Mouse (Mus musculus) forebrain, embryonic 13.5 days (tissue): ENCODE data around the gene Ttc14. TPM values are rescaled to one million over a fixed set of nuclear protein-coding genes. Genes with fewer than 3 reads are reported as not detected.

Experiments used
- ATAC-seq: fragments of 200-750 bp; cut with Nextera tagmentation; 2 replicates; pipeline ENCODE4 v1.8.0; 2017
- H3K27ac ChIP-seq: fragments of 300-500 bp; sonication (generic); 2 replicates; pipeline ENCODE4 v1.5.1; 2015; ENCODE audit warnings: inconsistent platforms, mild to moderate bottlenecking, moderate library complexity
- H3K27me3 ChIP-seq: fragments of 300-500 bp; sonication (generic); 2 replicates; pipeline ENCODE4 v1.6.1; 2015; ENCODE audit warnings: mild to moderate bottlenecking, inconsistent platforms
- H3K36me3 ChIP-seq: fragments of 300-500 bp; sonication (generic); 2 replicates; pipeline ENCODE4 v1.6.1; 2015; ENCODE audit warnings: mild to moderate bottlenecking, inconsistent platforms; ENCODE audit not compliant: poor library complexity, severe bottlenecking
- H3K4me1 ChIP-seq: fragments of 300-500 bp; sonication (generic); 2 replicates; pipeline ENCODE4 v1.6.1; 2015; ENCODE audit warnings: inconsistent platforms
- H3K4me2 ChIP-seq: fragments of 300-500 bp; sonication (generic); 2 replicates; pipeline ENCODE4 v1.6.1; 2015; ENCODE audit warnings: inconsistent platforms, mild to moderate bottlenecking, moderate library complexity
- H3K4me3 ChIP-seq: fragments of 300-500 bp; sonication (generic); 2 replicates; pipeline ENCODE4 v1.5.1; 2015; ENCODE audit warnings: mild to moderate bottlenecking, inconsistent platforms
- H3K9ac ChIP-seq: fragments of 300-500 bp; sonication (generic); 2 replicates; pipeline ENCODE4 v1.6.1; 2015; ENCODE audit warnings: mild to moderate bottlenecking, inconsistent platforms
- H3K9me3 ChIP-seq: fragments of 300-500 bp; sonication (generic); replicated peaks from 2 replicates; pipeline ENCODE4 v1.6.1; 2016; ENCODE audit warnings: inconsistent platforms
- WGBS: fragments of 180-500 bp; shearing (Covaris S2); methylation state at CpG from one replicate; pipeline ENCODE4 v1.1.7; 2015; 5-methylcytosine and 5-hydroxymethylcytosine counted together
- polyA plus RNA-seq: library from polyadenylated mRNA; unstranded; fragments of >200 nt; fragmentation: Nextera tagmentation; extraction: Ambion mirVana; gene quantifications from 2 replicates; pipeline ENCODE4 v1.2.1, GENCODE M21; 2015

The Ttc14 gene
- 68.3 and 69.4 TPM in 2 replicates for polyA plus RNA-seq

DNA sequence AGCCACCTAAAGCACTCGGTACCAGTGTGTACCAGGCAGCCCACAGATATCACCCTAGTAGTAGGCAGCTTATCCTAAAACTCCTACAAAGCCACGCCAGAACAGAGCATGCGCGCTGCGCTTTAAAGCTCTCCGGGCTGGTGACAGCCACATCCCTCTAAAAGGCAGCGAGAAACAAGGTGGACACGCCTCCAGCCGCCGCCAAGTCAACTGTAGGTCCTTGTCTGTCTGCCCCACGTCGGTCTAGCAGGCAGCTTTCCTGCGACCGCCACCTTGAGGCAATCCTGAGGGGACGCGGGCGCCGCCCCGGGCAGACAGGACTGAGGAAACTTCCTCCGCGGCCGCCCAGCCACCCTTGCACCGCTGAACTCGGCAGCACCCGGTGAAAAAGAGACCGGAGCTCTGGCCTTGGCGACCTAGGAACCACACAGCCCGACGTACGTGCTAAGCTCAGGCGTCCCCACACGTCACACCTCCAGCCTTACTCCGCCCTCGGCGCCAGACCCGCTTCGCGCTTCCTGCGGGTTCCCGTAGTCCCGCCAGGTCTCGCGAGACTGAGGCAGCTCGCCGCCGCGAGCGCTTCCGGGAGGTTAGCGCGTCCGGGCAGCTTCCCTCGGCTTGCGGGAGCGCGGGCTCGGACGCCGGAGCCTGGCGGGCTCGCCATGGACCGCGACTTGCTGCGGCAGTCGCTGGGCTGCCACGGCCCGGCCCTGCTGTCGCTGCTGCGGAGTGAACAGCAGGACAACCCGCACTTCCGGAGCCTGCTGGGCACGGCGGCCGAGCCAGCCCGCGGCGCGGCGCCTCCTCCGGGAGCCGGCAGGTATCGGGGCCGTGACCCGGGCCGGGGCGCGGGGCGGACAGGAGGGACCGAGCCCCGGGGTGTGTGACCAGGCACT lies at the start of gene Ttc14:
TSS of gene Ttc14 (plus strand) at position 216 of the 896 bp plus-strand sequence.
- H3K36me3 ChIP-seq: peaks cover 10% of the 10 kb centered on the region
- ATAC-seq: peak; percentile 100
- under 1% methylated on average over 90 of the region's 90 CpGs for WGBS
- H3K4me2 ChIP-seq: peak within 1 kb of the TSS; percentile 76
- H3K4me1 ChIP-seq: peaks cover 8% of the 10 kb centered on the region
- peak within 1 kb of the TSS; percentile 98 for H3K27ac ChIP-seq
- peak within 1 kb of the TSS; percentile 97 for H3K9ac ChIP-seq
- H3K4me3 ChIP-seq: peak within 1 kb of the TSS; percentile 96
- no peaks in the 10 kb centered on the region for H3K9me3 ChIP-seq
- no peaks in the 10 kb centered on the region for H3K27me3 ChIP-seq

GRCm38 (mm10) chr3:33790975-33791374 lies 8.7 kb upstream of the Ttc14 start:
- no peaks in the 10 kb centered on the region for H3K36me3 ChIP-seq
- no peaks in the 10 kb centered on the region for H3K9me3 ChIP-seq
- no peak overlapping the region for H3K27ac ChIP-seq
- no peak overlapping the region for H3K4me2 ChIP-seq
- H3K4me1 ChIP-seq: no peaks in the 10 kb centered on the region
- no peaks in the 10 kb centered on the region for H3K27me3 ChIP-seq
- no peak overlapping the region for H3K4me3 ChIP-seq
- H3K9ac ChIP-seq: no peak overlapping the region
- peak; percentile 57; the same call in 1 of the 2 replicates for ATAC-seq

DNA sequence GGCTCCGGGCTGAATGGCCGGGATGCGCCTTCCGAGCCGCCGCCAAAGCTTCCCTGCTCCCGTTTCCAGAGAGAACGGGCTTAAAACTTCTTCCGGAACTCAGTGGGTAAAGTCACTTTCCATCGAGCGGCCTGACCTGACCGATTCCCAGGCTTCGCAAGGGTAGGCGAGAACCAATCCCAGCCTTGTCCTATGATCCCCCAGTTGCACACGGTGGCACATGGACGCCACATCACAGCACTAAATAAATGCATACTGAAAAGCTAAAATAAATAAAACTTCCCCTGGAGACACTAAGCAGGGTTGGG lies 835 bp downstream of the Ttc14 start:
- H3K27me3 ChIP-seq: no peaks in the 10 kb centered on the region
- 0% methylated on average over 16 of the region's 16 CpGs for WGBS
- H3K27ac ChIP-seq: peak overlapping the region; percentile 98
- peaks cover 8% of the 10 kb centered on the region for H3K4me1 ChIP-seq
- H3K9me3 ChIP-seq: no peaks in the 10 kb centered on the region
- peak overlapping the region; percentile 76 for H3K4me2 ChIP-seq
- H3K36me3 ChIP-seq: peaks cover 15% of the 10 kb centered on the region
- H3K4me3 ChIP-seq: peak overlapping the region; percentile 96
- ATAC-seq: no peak
- peak overlapping the region; percentile 97 for H3K9ac ChIP-seq

DNA sequence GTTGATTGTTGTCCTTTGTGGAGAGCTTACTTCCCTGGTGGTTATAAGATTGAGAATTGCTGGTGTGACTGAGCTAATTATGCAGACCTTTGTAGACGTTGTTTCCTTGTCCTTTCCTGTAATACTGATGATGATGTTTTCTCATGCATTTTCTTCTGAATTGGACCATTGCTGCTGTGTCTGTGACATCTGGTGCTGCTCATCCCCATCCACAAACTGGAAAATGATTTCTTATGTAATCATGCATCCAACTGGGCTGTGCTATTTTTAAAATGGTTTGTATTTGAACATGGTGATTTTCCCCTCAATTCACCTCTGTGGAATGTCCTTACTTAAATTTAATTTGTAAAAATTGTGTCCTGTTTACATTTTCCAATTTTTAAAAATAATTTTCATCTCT lies 7.5 kb downstream of the Ttc14 start:
- Histone ChIP-seq H3K27ac (no peak overlapping the region), H3K4me1 (no peaks in the 10 kb centered on the region), H3K9me3 (no peaks in the 10 kb centered on the region), H3K4me3 (no peak overlapping the region), H3K36me3 (peaks cover 58% of the 10 kb centered on the region), H3K27me3 (no peaks in the 10 kb centered on the region), H3K4me2 (no peak overlapping the region), H3K9ac (no peak overlapping the region)
- ATAC-seq: no peak
- WGBS: 82% methylated on average over 1 of the region's 1 CpGs

- peak; percentile 83 for ATAC-seq
- H3K4me2 ChIP-seq: no peak overlapping the region
- H3K27ac ChIP-seq: no peak overlapping the region
- H3K36me3 ChIP-seq: no peaks in the 10 kb centered on the region
- 43% methylated on average over 9 of the region's 9 CpGs for WGBS
- no peak overlapping the region for H3K9ac ChIP-seq
- no peaks in the 10 kb centered on the region for H3K4me1 ChIP-seq
- no peaks in the 10 kb centered on the region for H3K27me3 ChIP-seq
- H3K9me3 ChIP-seq: no peaks in the 10 kb centered on the region
- no peak overlapping the region for H3K4me3 ChIP-seq
Measured at GRCm38 (mm10) chr3:33824135-33824946, 24.7 kb downstream of the Ttc14 start.

GRCm38 (mm10) chr3:33832351-33832750 lies 32.7 kb downstream of the Ttc14 start:
- no peaks in the 10 kb centered on the region for H3K9me3 ChIP-seq
- no peaks in the 10 kb centered on the region for H3K36me3 ChIP-seq
- H3K27ac ChIP-seq: no peak overlapping the region
- no peak overlapping the region for H3K4me3 ChIP-seq
- 85% methylated on average over 10 of the region's 10 CpGs for WGBS
- H3K4me2 ChIP-seq: no peak overlapping the region
- H3K9ac ChIP-seq: no peak overlapping the region
- no peaks in the 10 kb centered on the region for H3K4me1 ChIP-seq
- H3K27me3 ChIP-seq: no peaks in the 10 kb centered on the region
- ATAC-seq: no peak

GRCm38 (mm10) chr3:33836576-33836975 lies 36.9 kb downstream of the Ttc14 start:
- H3K4me1 ChIP-seq: no peaks in the 10 kb centered on the region
- 94% methylated on average over 13 of the region's 13 CpGs for WGBS

GRCm38 (mm10) chr3:33838877-33839276 lies 39.2 kb downstream of the Ttc14 start:
- Histone ChIP-seq H3K4me2 (no peak overlapping the region), H3K4me3 (no peak overlapping the region), H3K9ac (no peak overlapping the region), H3K36me3 (no peaks in the 10 kb centered on the region), H3K27me3 (no peaks in the 10 kb centered on the region), H3K27ac (no peak overlapping the region), H3K4me1 (peaks cover 5% of the 10 kb centered on the region), H3K9me3 (no peaks in the 10 kb centered on the region)
- no peak for ATAC-seq
- whole genome bisulfite sequencing: 73% methylated on average over 10 of the region's 10 CpGs

More at GRCm38 (mm10) chr3:33836576-33836975, 36.9 kb downstream of the Ttc14 start:
- Histone ChIP-seq H3K36me3 (no peaks in the 10 kb centered on the region), H3K9me3 (no peaks in the 10 kb centered on the region), H3K9ac (no peak overlapping the region), H3K4me2 (no peak overlapping the region), H3K4me3 (no peak overlapping the region), H3K27ac (no peak overlapping the region), H3K27me3 (no peaks in the 10 kb centered on the region)
- no peak for ATAC-seq

- Histone ChIP-seq H3K9ac (peak within 1 kb of the TSS; percentile 70), H3K27ac (peak within 1 kb of the TSS; percentile 62), H3K4me3 (peak within 1 kb of the TSS; percentile 48), H3K4me1 (peaks cover 9% of the 10 kb centered on the region), H3K4me2 (peak within 1 kb of the TSS; percentile 80), H3K36me3 (no peaks in the 10 kb centered on the region), H3K9me3 (no peaks in the 10 kb centered on the region), H3K27me3 (peaks cover 5% of the 10 kb centered on the region; the same call in 1 of the 2 replicates)
- 3% methylated on average over 26 of the region's 26 CpGs for WGBS
- peak; percentile 98 for ATAC-seq
Measured at GRCm38 (mm10) chr3:33843801-33844632, 44.4 kb downstream of the Ttc14 start, which contains the start of gene Ccdc39. Gene Ccdc39 (minus strand): TSS chr3:33844310.

- Histone ChIP-seq H3K27ac (no peak overlapping the region), H3K27me3 (peaks cover 5% of the 10 kb centered on the region; the same call in 1 of the 2 replicates), H3K9ac (no peak overlapping the region), H3K4me3 (no peak overlapping the region), H3K4me2 (no peak overlapping the region), H3K36me3 (no peaks in the 10 kb centered on the region), H3K4me1 (peaks cover 9% of the 10 kb centered on the region), H3K9me3 (no peaks in the 10 kb centered on the region)
- ATAC-seq: no peak
- WGBS: 89% methylated on average over 6 of the region's 6 CpGs
Measured at GRCm38 (mm10) chr3:33846639-33847038, 47.0 kb downstream of the Ttc14 start.

GRCm38 (mm10) chr3:33850856-33851255 lies 51.2 kb downstream of the Ttc14 start:
- no peak for ATAC-seq
- 92% methylated on average over 4 of the region's 4 CpGs for WGBS
- Histone ChIP-seq H3K4me3 (no peak overlapping the region), H3K36me3 (no peaks in the 10 kb centered on the region), H3K9me3 (no peaks in the 10 kb centered on the region), H3K27ac (no peak overlapping the region), H3K4me1 (no peaks in the 10 kb centered on the region), H3K4me2 (no peak overlapping the region), H3K9ac (no peak overlapping the region), H3K27me3 (peaks cover 5% of the 10 kb centered on the region; the same call in 1 of the 2 replicates)
